Mouse (Mus musculus) heart, adult 2 months (tissue): ENCODE results near the gene Tbc1d22a.

Experiments used
- CTCF ChIP-seq: fragments of 200-600 bp; IDR thresholded peaks from 2 replicates; pipeline ENCODE4 v1.8.1; 2022; ENCODE audit warnings: antibody characterized with exemption, mild to moderate bottlenecking, moderate library complexity
- POLR2A ChIP-seq: fragments of 200-500 bp; IDR thresholded peaks from 2 replicates; pipeline ENCODE4 v1.6.1; 2011; ENCODE audit warnings: mild to moderate bottlenecking, low read depth, low read length, control low read depth; ENCODE audit not compliant: insufficient read depth

GRCm38 (mm10) chr15:86434241-86434640, 220.0 kb downstream of the Tbc1d22a start:
- TF ChIP-seq CTCF (no peak), POLR2A (no peak)
